Mouse (Mus musculus): ENCODE measurements around the gene Mmp25. TPM values are rescaled to one million over a fixed set of nuclear protein-coding genes. Genes with fewer than 3 reads are reported as not detected.

The Mmp25 gene
- polyA plus RNA-seq, 1 experiment from 2014 or later = 0.86 TPM

- Histone ChIP-seq H3K27me3 (ENCODE audit: insufficient read depth, low read length) (peaks cover 19% of the 10 kb centered on the region), H3K9me3 (ENCODE audit: low read depth, low read length) (no peaks in the 10 kb centered on the region), H3K27ac (ENCODE audit: low read depth) (no peak overlapping the region), H3K9ac (no peak overlapping the region), H3K4me2 (no peak overlapping the region), H3K4me1 (ENCODE audit: insufficient read depth) (no peaks in the 10 kb centered on the region), H3K4me3 (ENCODE audit: low read depth, low read length) (no peak overlapping the region), H3K36me3 (ENCODE audit: insufficient read depth) (peaks cover 34% of the 10 kb centered on the region)
- DNase-seq (no peak), ATAC-seq (ENCODE audit: insufficient read depth) (no peak)
- TF ChIP-seq CTCF (IDR thresholded peaks at IDR 0.05; ENCODE audit: low read depth) = no peak
- 67% methylated on average over 14 of the region's 14 CpGs for WGBS
These were observed 20.4 kb upstream of the Mmp25 start for GRCm38 (mm10) chr17:23665511-23665910.

GRCm38 (mm10) chr17:23664556-23665021, 19.5 kb upstream of the Mmp25 start:
- 12% methylated on average over 5 of the region's 5 CpGs for WGBS
- Histone ChIP-seq H3K9me3 (ENCODE audit: low read depth, low read length) (no peaks in the 10 kb centered on the region), H3K4me1 (ENCODE audit: insufficient read depth) (no peaks in the 10 kb centered on the region), H3K27ac (ENCODE audit: low read depth) (no peak overlapping the region), H3K36me3 (ENCODE audit: insufficient read depth) (peaks cover 25% of the 10 kb centered on the region), H3K9ac (no peak overlapping the region), H3K4me2 (no peak overlapping the region), H3K27me3 (ENCODE audit: insufficient read depth, low read length) (peaks cover 22% of the 10 kb centered on the region), H3K4me3 (ENCODE audit: low read depth, low read length) (no peak overlapping the region)
- DNase-seq (peak; percentile 72), ATAC-seq (ENCODE audit: insufficient read depth) (0 out of 2 replicates have a peak, but pooled peaks have one; percentile 26)
- peak; percentile 82 for TF ChIP-seq CTCF (IDR thresholded peaks at IDR 0.05; ENCODE audit: low read depth)

- no peak overlapping the region for H3K4me2 ChIP-seq
These were observed 16.4 kb upstream of the Mmp25 start for GRCm38 (mm10) chr17:23661526-23661925.

GRCm38 (mm10) chr17:23660876-23661200, 15.8 kb upstream of the Mmp25 start:
- DNase-seq (no peak), ATAC-seq (ENCODE audit: insufficient read depth) (peak; percentile 52; the same call in 1 of the 2 replicates)
- H3K4me1 ChIP-seq (ENCODE audit: insufficient read depth) = no peaks in the 10 kb centered on the region
- H3K4me2 ChIP-seq = peak overlapping the region; percentile 49
- peaks cover 22% of the 10 kb centered on the region for H3K27me3 ChIP-seq (ENCODE audit: insufficient read depth, low read length)
- no peaks in the 10 kb centered on the region for H3K36me3 ChIP-seq (ENCODE audit: insufficient read depth)
- peak overlapping the region; percentile 29 for H3K4me3 ChIP-seq (ENCODE audit: low read depth, low read length)
- no peak overlapping the region; the same call in 1 of the 2 replicates for H3K27ac ChIP-seq (ENCODE audit: low read depth)
- 4% methylated on average over 14 of the region's 14 CpGs for WGBS
- TF ChIP-seq CTCF (IDR thresholded peaks at IDR 0.05; ENCODE audit: low read depth) = no peak
- no peaks in the 10 kb centered on the region for H3K9me3 ChIP-seq (ENCODE audit: low read depth, low read length)
- no peak overlapping the region for H3K9ac ChIP-seq

More at GRCm38 (mm10) chr17:23661526-23661925, 16.4 kb upstream of the Mmp25 start:
- H3K4me1 ChIP-seq (ENCODE audit: insufficient read depth) = no peaks in the 10 kb centered on the region
- WGBS = 2% methylated on average over 9 of the region's 9 CpGs
- peak; percentile 64 for TF ChIP-seq CTCF (IDR thresholded peaks at IDR 0.05; ENCODE audit: low read depth)
- ATAC-seq (ENCODE audit: insufficient read depth) (no peak), DNase-seq (no peak)
- H3K36me3 ChIP-seq (ENCODE audit: insufficient read depth) = no peaks in the 10 kb centered on the region
- peaks cover 22% of the 10 kb centered on the region for H3K27me3 ChIP-seq (ENCODE audit: insufficient read depth, low read length)
- no peaks in the 10 kb centered on the region for H3K9me3 ChIP-seq (ENCODE audit: low read depth, low read length)
- no peak overlapping the region for H3K4me3 ChIP-seq (ENCODE audit: low read depth, low read length)
- H3K27ac ChIP-seq (ENCODE audit: low read depth) = no peak overlapping the region
- H3K9ac ChIP-seq = no peak overlapping the region

GRCm38 (mm10) chr17:23660117-23660875, 15.2 kb upstream of the Mmp25 start, which contains the start of gene Bicdl2:
Gene Bicdl2 (plus strand): TSS chr17:23660506.
- DNase-seq (peak; percentile 70), ATAC-seq (ENCODE audit: insufficient read depth) (peak; percentile 64)
- Histone ChIP-seq H3K36me3 (ENCODE audit: insufficient read depth) (no peaks in the 10 kb centered on the region), H3K27me3 (ENCODE audit: insufficient read depth, low read length) (peaks cover 22% of the 10 kb centered on the region), H3K9ac (no peak within 1 kb of the TSS), H3K4me2 (peak within 1 kb of the TSS; percentile 49), H3K27ac (ENCODE audit: low read depth) (no peak within 1 kb of the TSS; the same call in 1 of the 2 replicates), H3K4me1 (ENCODE audit: insufficient read depth) (no peaks in the 10 kb centered on the region), H3K9me3 (ENCODE audit: low read depth, low read length) (no peaks in the 10 kb centered on the region), H3K4me3 (ENCODE audit: low read depth, low read length) (peak within 1 kb of the TSS; percentile 29)
- peak; percentile 87 for TF ChIP-seq CTCF (IDR thresholded peaks at IDR 0.05; ENCODE audit: low read depth)
- WGBS = 7% methylated on average over 27 of the region's 27 CpGs

GRCm38 (mm10) chr17:23658450-23658849, 13.4 kb upstream of the Mmp25 start:
- ATAC-seq (ENCODE audit: insufficient read depth) (no peak), DNase-seq (no peak)
- Histone ChIP-seq H3K36me3 (ENCODE audit: insufficient read depth) (no peaks in the 10 kb centered on the region), H3K9me3 (ENCODE audit: low read depth, low read length) (no peaks in the 10 kb centered on the region), H3K27me3 (ENCODE audit: insufficient read depth, low read length) (peaks cover 22% of the 10 kb centered on the region), H3K27ac (ENCODE audit: low read depth) (no peak overlapping the region), H3K4me1 (ENCODE audit: insufficient read depth) (no peaks in the 10 kb centered on the region), H3K4me3 (ENCODE audit: low read depth, low read length) (no peak overlapping the region), H3K4me2 (no peak overlapping the region), H3K9ac (no peak overlapping the region)
- 79% methylated on average over 3 of the region's 3 CpGs for WGBS
- TF ChIP-seq CTCF (IDR thresholded peaks at IDR 0.05; ENCODE audit: low read depth) = no peak

- H3K4me2 ChIP-seq = no peak overlapping the region
- TF ChIP-seq CTCF (IDR thresholded peaks at IDR 0.05; ENCODE audit: low read depth) = no peak
- H3K9me3 ChIP-seq (ENCODE audit: low read depth, low read length) = no peaks in the 10 kb centered on the region
- no peaks in the 10 kb centered on the region for H3K4me1 ChIP-seq (ENCODE audit: insufficient read depth)
- no peaks in the 10 kb centered on the region for H3K27me3 ChIP-seq (ENCODE audit: insufficient read depth, low read length)
- no peak overlapping the region for H3K9ac ChIP-seq
- 61% methylated on average over 2 of the region's 2 CpGs for WGBS
- H3K4me3 ChIP-seq (ENCODE audit: low read depth, low read length) = no peak overlapping the region
- ATAC-seq (ENCODE audit: insufficient read depth) (no peak), DNase-seq (no peak)
- no peaks in the 10 kb centered on the region for H3K36me3 ChIP-seq (ENCODE audit: insufficient read depth)
- no peak overlapping the region for H3K27ac ChIP-seq (ENCODE audit: low read depth)
These were observed 9.3 kb upstream of the Mmp25 start for GRCm38 (mm10) chr17:23654410-23654809.

All from lung, embryonic 14.5 days (tissue).